Mouse (Mus musculus): Measurements from ENCODE around the gene Qk. TPM values are rescaled to one million over a fixed set of nuclear protein-coding genes. Genes with fewer than 3 reads are reported as not detected.

Gene Qk
- polyA plus RNA-seq, 1 experiment = 252 TPM

DNA sequence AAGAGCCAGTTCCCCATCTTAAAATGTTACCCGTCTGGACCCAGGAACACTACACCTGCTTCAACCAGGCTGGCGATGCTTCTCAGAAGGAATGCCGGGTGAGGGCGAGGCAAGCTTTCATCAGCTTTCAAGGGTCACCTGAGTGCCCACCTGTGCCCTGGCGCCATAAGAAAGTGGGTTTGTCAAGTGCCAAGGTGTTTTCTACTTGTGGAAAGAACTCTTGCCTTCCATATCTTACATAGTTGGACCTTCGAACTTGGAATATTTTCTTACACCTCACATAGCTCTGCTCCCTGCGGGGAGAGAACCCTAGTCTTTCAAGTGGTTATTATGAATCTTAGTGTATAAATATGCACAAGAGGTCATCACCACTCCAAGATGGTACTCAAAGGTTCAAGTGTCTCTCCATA is 42.2 kb upstream of the Qk start:
- H3K9me3 ChIP-seq (replicated peaks; ENCODE audit: control insufficient read depth, insufficient read depth, low read length, poor library complexity, severe bottlenecking) = no peaks in the 10 kb centered on the region
- H3K9ac ChIP-seq (ENCODE audit: low read depth, poor library complexity, severe bottlenecking) = no peak overlapping the region
- H3K27ac ChIP-seq (ENCODE audit: insufficient read depth, low read length) = no peak overlapping the region
- no peaks in the 10 kb centered on the region for H3K27me3 ChIP-seq (ENCODE audit: control insufficient read depth, insufficient read depth, low read length, poor library complexity, severe bottlenecking)
- H3K4me1 ChIP-seq (ENCODE audit: control insufficient read depth, insufficient read depth, low read length) = no peaks in the 10 kb centered on the region
- H3K4me3 ChIP-seq (ENCODE audit: low read depth, low read length) = no peak overlapping the region
- H3K36me3 ChIP-seq (ENCODE audit: control insufficient read depth, insufficient read depth, low read length, poor library complexity, severe bottlenecking) = no peaks in the 10 kb centered on the region
- TF ChIP-seq CTCF (IDR thresholded peaks at IDR 0.05; ENCODE audit: low read depth, low read length) (no peak), POLR2A (IDR thresholded peaks at IDR 0.05; ENCODE audit: insufficient read depth, low read length) (no peak), EP300 (IDR thresholded peaks at IDR 0.05; ENCODE audit: insufficient read depth, low read depth, low read length) (no peak)

DNA sequence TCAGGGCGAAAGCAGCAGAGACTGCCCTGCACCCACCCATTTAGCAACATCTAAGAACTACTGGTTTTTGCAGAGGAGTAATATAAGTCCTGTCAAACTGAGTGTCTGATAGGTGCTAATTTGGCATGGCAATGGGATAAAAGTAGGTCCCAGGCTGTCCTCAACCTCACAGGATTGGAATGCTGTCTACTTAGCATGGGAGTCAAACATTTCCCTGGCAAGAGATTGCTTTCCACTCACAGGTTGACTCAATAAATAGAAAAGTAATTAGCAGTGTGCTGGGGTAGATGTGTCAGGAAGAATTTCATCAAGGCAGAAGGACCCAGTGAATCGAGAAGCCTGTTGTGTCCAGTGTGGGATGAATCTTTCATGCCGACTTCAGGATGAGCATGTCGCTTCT is 41.1 kb upstream of the Qk start:
- H3K4me3 ChIP-seq (ENCODE audit: low read depth, low read length) = no peak overlapping the region
- TF ChIP-seq POLR2A (IDR thresholded peaks at IDR 0.05; ENCODE audit: insufficient read depth, low read length) (no peak), CTCF (IDR thresholded peaks at IDR 0.05; ENCODE audit: low read depth, low read length) (no peak), EP300 (IDR thresholded peaks at IDR 0.05; ENCODE audit: insufficient read depth, low read depth, low read length) (no peak)
- H3K36me3 ChIP-seq (ENCODE audit: control insufficient read depth, insufficient read depth, low read length, poor library complexity, severe bottlenecking) = no peaks in the 10 kb centered on the region
- H3K4me1 ChIP-seq (ENCODE audit: control insufficient read depth, insufficient read depth, low read length) = peaks cover 2% of the 10 kb centered on the region
- H3K9me3 ChIP-seq (replicated peaks; ENCODE audit: control insufficient read depth, insufficient read depth, low read length, poor library complexity, severe bottlenecking) = no peaks in the 10 kb centered on the region
- H3K9ac ChIP-seq (ENCODE audit: low read depth, poor library complexity, severe bottlenecking) = no peak overlapping the region
- H3K27me3 ChIP-seq (ENCODE audit: control insufficient read depth, insufficient read depth, low read length, poor library complexity, severe bottlenecking) = no peaks in the 10 kb centered on the region
- H3K27ac ChIP-seq (ENCODE audit: insufficient read depth, low read length) = no peak overlapping the region

DNA sequence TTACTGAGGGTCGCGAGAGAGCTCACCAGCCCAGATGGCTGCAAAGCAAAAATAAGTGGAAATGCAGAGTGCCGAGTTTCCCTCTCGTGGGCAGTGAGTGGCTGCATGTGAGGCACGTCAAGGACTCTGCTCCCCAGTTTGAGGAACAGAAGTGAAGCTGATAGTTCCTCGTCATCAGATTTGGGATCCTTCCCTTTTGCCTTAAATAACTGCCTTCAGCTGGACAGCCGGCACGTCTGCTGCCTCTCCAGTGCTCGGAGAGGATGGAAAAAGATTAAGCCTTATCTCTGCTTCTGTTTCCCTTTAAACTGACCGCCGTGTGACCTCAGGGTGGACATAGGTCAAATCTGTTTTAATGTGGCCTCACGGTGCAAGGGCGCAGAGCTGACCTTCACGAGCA is 39.8 kb upstream of the Qk start:
- no peak for TF ChIP-seq EP300 (IDR thresholded peaks at IDR 0.05; ENCODE audit: insufficient read depth, low read depth, low read length)
- TF ChIP-seq POLR2A (IDR thresholded peaks at IDR 0.05; ENCODE audit: insufficient read depth, low read length) = no peak
- TF ChIP-seq CTCF (IDR thresholded peaks at IDR 0.05; ENCODE audit: low read depth, low read length) = no peak
- Histone ChIP-seq H3K4me1 (ENCODE audit: control insufficient read depth, insufficient read depth, low read length) (peaks cover 2% of the 10 kb centered on the region), H3K27ac (ENCODE audit: insufficient read depth, low read length) (no peak overlapping the region)

DNA sequence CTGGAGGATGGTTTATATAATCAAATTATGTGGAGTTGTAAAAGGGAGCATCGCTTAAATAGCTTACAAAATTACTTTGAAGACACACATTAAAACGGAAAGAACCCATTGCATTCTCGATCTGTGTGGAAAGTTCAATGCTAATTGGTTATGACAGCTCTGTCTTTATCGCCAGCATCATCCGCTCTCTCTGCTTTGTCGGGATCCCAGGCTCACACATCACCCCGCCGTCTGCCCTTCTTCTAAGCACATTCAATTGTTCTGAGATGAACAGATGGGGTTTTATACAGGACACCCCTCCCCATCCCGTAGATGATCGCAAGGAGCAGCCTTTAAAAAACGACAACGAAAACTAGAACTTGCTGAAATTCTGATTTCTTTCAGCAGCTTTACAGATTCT is 37.7 kb upstream of the Qk start:
- H3K9ac ChIP-seq (ENCODE audit: low read depth, poor library complexity, severe bottlenecking) = no peak overlapping the region
- no peak for TF ChIP-seq CTCF (IDR thresholded peaks at IDR 0.05; ENCODE audit: low read depth, low read length)
- TF ChIP-seq POLR2A (IDR thresholded peaks at IDR 0.05; ENCODE audit: insufficient read depth, low read length) = no peak
- H3K4me1 ChIP-seq (ENCODE audit: control insufficient read depth, insufficient read depth, low read length) = peaks cover 4% of the 10 kb centered on the region
- no peaks in the 10 kb centered on the region for H3K27me3 ChIP-seq (ENCODE audit: control insufficient read depth, insufficient read depth, low read length, poor library complexity, severe bottlenecking)
- no peaks in the 10 kb centered on the region for H3K9me3 ChIP-seq (replicated peaks; ENCODE audit: control insufficient read depth, insufficient read depth, low read length, poor library complexity, severe bottlenecking)
- no peaks in the 10 kb centered on the region for H3K36me3 ChIP-seq (ENCODE audit: control insufficient read depth, insufficient read depth, low read length, poor library complexity, severe bottlenecking)
- no peak overlapping the region for H3K4me3 ChIP-seq (ENCODE audit: low read depth, low read length)
- no peak overlapping the region for H3K27ac ChIP-seq (ENCODE audit: insufficient read depth, low read length)

More for the DNA sequence above, 39.8 kb upstream of the Qk start:
- Histone ChIP-seq H3K36me3 (ENCODE audit: control insufficient read depth, insufficient read depth, low read length, poor library complexity, severe bottlenecking) (no peaks in the 10 kb centered on the region), H3K9me3 (replicated peaks; ENCODE audit: control insufficient read depth, insufficient read depth, low read length, poor library complexity, severe bottlenecking) (no peaks in the 10 kb centered on the region), H3K27me3 (ENCODE audit: control insufficient read depth, insufficient read depth, low read length, poor library complexity, severe bottlenecking) (no peaks in the 10 kb centered on the region), H3K9ac (ENCODE audit: low read depth, poor library complexity, severe bottlenecking) (no peak overlapping the region), H3K4me3 (ENCODE audit: low read depth, low read length) (no peak overlapping the region)

DNA sequence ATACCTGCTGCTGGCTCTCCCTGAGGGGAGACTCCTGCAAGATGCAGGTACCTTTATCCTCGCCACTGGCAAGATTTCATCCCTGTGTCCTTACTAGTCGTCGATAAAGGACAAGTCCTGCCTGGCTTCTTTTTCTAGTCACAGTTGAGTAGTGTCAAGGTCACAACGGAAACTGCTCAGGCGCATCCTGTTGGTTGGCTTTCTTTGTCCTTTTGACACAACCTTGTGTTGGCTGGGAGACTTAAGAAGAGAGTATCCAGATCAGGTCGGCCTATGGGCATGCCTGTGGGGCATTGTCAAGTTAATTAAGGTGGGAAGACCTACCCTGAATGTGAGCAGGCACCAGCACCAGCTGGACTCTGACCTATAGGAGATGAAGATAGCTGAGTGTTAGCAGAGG is 36.6 kb upstream of the Qk start:
- Histone ChIP-seq H3K27me3 (ENCODE audit: control insufficient read depth, insufficient read depth, low read length, poor library complexity, severe bottlenecking) (no peaks in the 10 kb centered on the region), H3K4me1 (ENCODE audit: control insufficient read depth, insufficient read depth, low read length) (peaks cover 4% of the 10 kb centered on the region), H3K9ac (ENCODE audit: low read depth, poor library complexity, severe bottlenecking) (no peak overlapping the region), H3K4me3 (ENCODE audit: low read depth, low read length) (no peak overlapping the region), H3K36me3 (ENCODE audit: control insufficient read depth, insufficient read depth, low read length, poor library complexity, severe bottlenecking) (no peaks in the 10 kb centered on the region), H3K27ac (ENCODE audit: insufficient read depth, low read length) (peak overlapping the region; percentile 83), H3K9me3 (replicated peaks; ENCODE audit: control insufficient read depth, insufficient read depth, low read length, poor library complexity, severe bottlenecking) (no peaks in the 10 kb centered on the region)
- TF ChIP-seq POLR2A (IDR thresholded peaks at IDR 0.05; ENCODE audit: insufficient read depth, low read length) (no peak), CTCF (IDR thresholded peaks at IDR 0.05; ENCODE audit: low read depth, low read length) (no peak), EP300 (IDR thresholded peaks at IDR 0.05; ENCODE audit: insufficient read depth, low read depth, low read length) (peak; percentile 85)

DNA sequence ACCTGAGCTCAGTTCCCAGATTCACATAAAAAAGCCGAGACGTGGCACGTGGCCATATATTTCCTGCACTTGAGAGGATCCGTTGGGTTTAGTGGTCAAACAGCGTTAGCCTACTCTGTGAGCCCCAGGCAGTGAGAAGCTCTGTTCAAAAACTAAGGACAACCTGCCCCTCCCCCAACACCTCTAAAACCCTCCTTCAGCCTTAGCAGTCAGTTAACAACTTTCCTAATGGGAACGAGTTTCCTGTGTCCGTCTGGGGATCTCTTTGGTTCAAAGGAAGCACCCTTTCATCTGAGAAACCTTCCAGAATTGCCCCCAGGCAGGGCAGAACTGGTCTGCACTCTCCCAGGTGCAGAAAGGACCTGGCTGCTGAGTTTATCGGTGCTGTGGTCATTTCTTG is 36.1 kb upstream of the Qk start:
- Histone ChIP-seq H3K36me3 (ENCODE audit: control insufficient read depth, insufficient read depth, low read length, poor library complexity, severe bottlenecking) (no peaks in the 10 kb centered on the region), H3K9ac (ENCODE audit: low read depth, poor library complexity, severe bottlenecking) (no peak overlapping the region), H3K4me3 (ENCODE audit: low read depth, low read length) (no peak overlapping the region), H3K27ac (ENCODE audit: insufficient read depth, low read length) (peak overlapping the region; percentile 83), H3K4me1 (ENCODE audit: control insufficient read depth, insufficient read depth, low read length) (peaks cover 4% of the 10 kb centered on the region), H3K9me3 (replicated peaks; ENCODE audit: control insufficient read depth, insufficient read depth, low read length, poor library complexity, severe bottlenecking) (no peaks in the 10 kb centered on the region), H3K27me3 (ENCODE audit: control insufficient read depth, insufficient read depth, low read length, poor library complexity, severe bottlenecking) (no peaks in the 10 kb centered on the region)
- no peak for TF ChIP-seq POLR2A (IDR thresholded peaks at IDR 0.05; ENCODE audit: insufficient read depth, low read length)
- TF ChIP-seq EP300 (IDR thresholded peaks at IDR 0.05; ENCODE audit: insufficient read depth, low read depth, low read length) = peak; percentile 50; the same call in 1 of the 2 replicates
